Mouse (Mus musculus): Measurements from ENCODE around the gene Vmn1r26.
"Not testable (repeated sequence)": the region's sequence is repeated elsewhere in the genome, so short reads cannot be mapped to it uniquely, and the experiment has no call there.

Gene Vmn1r26

DNA sequence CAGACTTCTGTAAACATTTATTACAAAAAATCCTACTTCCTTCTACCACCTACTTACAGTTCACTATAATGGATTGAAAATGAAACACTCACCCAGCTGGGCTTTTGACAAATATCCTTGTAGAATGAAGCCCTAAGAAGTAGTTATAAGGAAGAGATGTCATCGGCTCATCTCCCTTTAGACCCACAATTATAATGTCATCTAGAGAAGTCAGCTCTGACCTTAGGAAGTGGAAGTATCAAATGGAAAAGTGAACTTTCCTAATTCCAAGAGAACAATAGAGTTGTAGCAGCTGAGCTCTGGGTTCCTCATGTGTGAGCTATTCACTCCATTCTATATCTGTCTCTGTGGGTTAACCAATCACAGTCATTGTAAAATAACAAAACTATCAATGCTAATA, at the start of gene Vmn1r26:
Vmn1r26 (minus strand) TSS at position 101 of the 400 bp plus-strand sequence.
- DNase-seq: no peak

DNA sequence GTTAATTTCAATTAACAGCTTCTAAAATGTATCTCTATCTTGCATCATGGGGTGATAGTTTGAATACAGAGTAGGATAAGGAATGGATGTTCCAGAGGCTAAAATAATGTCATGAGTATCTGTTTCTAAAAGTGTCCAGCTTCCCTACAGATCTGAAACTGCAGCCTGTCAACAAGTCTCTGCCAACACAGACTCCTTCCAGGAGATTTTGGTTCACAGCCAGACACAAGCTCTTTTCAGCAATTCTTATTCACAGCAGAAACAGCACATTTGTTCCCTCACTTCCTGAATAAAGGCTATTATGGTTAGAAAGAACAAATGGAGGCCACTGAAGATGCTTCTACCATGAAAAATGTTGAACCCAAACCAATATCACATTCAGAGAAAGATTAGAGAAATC, 29.1 kb upstream of the Vmn1r26 start:
- no peak for DNase-seq

DNA sequence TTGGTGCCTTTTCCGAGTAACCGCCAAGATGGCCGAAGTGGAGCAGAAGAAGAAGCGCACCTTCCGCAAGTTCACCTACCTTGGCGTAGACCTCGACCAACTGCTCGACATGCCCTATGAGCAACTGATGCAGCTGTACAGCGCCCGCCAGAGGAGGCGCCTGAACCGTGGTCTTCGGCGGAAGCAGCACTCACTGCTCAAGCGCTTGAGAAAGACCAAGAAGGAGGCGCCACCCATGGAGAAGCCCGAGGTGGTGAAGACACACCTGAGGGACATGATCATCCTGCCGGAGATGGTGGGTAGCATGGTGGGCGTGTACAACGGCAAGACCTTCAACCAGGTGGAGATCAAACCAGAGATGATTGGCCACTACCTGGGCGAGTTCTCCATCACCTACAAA, 2.5 kb upstream of the Vmn1r26 start:
- not testable (repeated sequence) for DNase-seq

DNA sequence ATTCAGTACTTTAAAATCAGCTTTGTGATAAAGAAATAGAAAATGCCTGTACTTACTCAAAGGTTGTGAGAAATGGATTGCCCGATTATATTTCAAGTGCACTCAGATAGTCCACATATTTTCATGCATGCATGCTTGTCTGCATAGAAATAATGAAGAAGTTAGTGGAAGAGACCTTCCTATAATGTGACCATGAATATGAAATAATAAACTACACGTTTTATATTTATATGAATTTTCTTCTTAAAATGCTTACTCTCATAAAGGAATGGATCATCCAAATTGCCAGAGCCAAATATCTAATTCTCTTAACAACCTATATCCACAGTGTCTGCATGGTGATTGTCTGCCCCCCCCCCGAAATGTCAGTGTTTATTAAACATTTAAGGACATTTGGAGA, 34.2 kb downstream of the Vmn1r26 start, which contains the start of gene Vmn1r25:
Vmn1r25 (minus strand) TSS at position 101 of the 400 bp plus-strand sequence.
- DNase-seq: no peak

DNA sequence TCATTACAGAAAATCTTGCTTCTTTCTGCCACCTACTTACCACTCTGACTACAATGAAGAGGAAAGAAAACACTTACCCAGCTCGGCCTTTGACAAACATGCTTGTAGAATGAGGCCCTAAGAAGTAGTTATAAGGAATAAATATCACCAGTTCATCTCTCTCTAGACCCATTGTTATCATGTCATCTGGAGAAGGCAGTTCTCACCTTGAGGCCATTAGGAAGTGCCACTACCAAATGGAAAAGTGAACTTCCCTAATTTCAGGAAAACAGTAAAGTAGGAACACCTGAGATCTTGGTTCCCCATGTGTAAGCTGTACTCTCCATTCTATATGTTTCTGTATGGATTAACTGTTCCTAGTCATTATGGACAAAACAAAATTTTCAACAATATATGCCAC, 53.6 kb downstream of the Vmn1r26 start, which contains the start of gene Vmn1r24:
Vmn1r24 (minus strand) TSS at position 101 of the 400 bp plus-strand sequence.
- not testable (repeated sequence) for DNase-seq
